Mouse (Mus musculus) CH12.LX (cell line): ENCODE measurements around the gene Reep1. TPM values are rescaled to one million over a fixed set of nuclear protein-coding genes. Genes with fewer than 3 reads are reported as not detected.

Experiments
- DNase-seq: peaks from one replicate; pipeline ENCODE4 v3.0.0-alpha.2; 2013; ENCODE audit errors: extremely low read depth
- H3K27ac ChIP-seq: 2 replicates; pipeline ENCODE4 v1.5.1; 2012; ENCODE audit warnings: low read depth, mild to moderate bottlenecking, control low read depth, moderate library complexity; ENCODE audit not compliant: insufficient read depth
- H3K27me3 ChIP-seq: replicated peaks from 2 replicates; pipeline ENCODE3; 2012; ENCODE audit warnings: inconsistent platforms
- H3K36me3 ChIP-seq, 2 experiments: replicated peaks in 1 of 2; 2 replicates each; pipeline versions ENCODE3 to v1.6.1; 2012; ENCODE audit warnings: inconsistent platforms in 1 of 2, low read length in 1 of 2, mild to moderate bottlenecking in 1 of 2, mixed read lengths in 1 of 2, moderate library complexity in 1 of 2; ENCODE audit not compliant: control insufficient read depth in 1 of 2, insufficient read depth in 1 of 2
- H3K4me1 ChIP-seq, 2 experiments: 2 replicates each; pipeline ENCODE4 v1.6.1; 2012; ENCODE audit warnings: inconsistent platforms in 1 of 2, moderate library complexity in 1 of 2; ENCODE audit not compliant: insufficient read depth in 2 of 2, control insufficient read depth in 1 of 2
- H3K4me2 ChIP-seq: 2 replicates; pipeline ENCODE4 v1.6.1; 2012; ENCODE audit warnings: low read depth, mild to moderate bottlenecking, control low read depth; ENCODE audit not compliant: poor library complexity, insufficient read depth, severe bottlenecking
- H3K4me3 ChIP-seq, 3 experiments: fragments of 150-350 bp in 1 of 3; sonication (generic) in 1 of 3; replicated peaks in 1 of 3; 2 replicates each; pipeline versions ENCODE3 to v1.5.1; 2011 to 2012; ENCODE audit warnings: low read depth in 2 of 3, low read length in 2 of 3, mild to moderate bottlenecking in 2 of 3, moderate library complexity in 2 of 3, control low read depth in 1 of 3, improper control_type of control experiment in 1 of 3, inconsistent platforms in 1 of 3, mixed read lengths in 1 of 3; ENCODE audit not compliant: poor library complexity in 1 of 3
- H3K79me2 ChIP-seq: replicated peaks from 2 replicates; pipeline ENCODE4 v1.6.1; 2012; ENCODE audit warnings: mild to moderate bottlenecking, moderate library complexity; ENCODE audit not compliant: control insufficient read depth, poor library complexity, insufficient read depth, severe bottlenecking; ENCODE audit errors: extremely low read depth
- H3K9ac ChIP-seq: 2 replicates; pipeline ENCODE4 v1.6.1; 2012; ENCODE audit warnings: low read depth, mild to moderate bottlenecking, control low read depth, moderate library complexity; ENCODE audit not compliant: insufficient read depth
- H3K9me3 ChIP-seq: replicated peaks from 2 replicates; pipeline ENCODE3; 2012; ENCODE audit warnings: low read length, inconsistent platforms, mixed read lengths
- BHLHE40 ChIP-seq: IDR thresholded peaks from 2 replicates; pipeline ENCODE4 v1.6.1; 2011; ENCODE audit warnings: mild to moderate bottlenecking, low read depth, low read length, improper control_type of control experiment
- CHD1 ChIP-seq: IDR thresholded peaks from 2 replicates; pipeline ENCODE4 v1.6.1; 2012; ENCODE audit warnings: low read depth, low read length, improper control_type of control experiment, inconsistent platforms
- CHD2 ChIP-seq: IDR thresholded peaks from 2 replicates; pipeline ENCODE4 v1.6.1; 2011; ENCODE audit warnings: low read length, improper control_type of control experiment
- CTCF ChIP-seq, 2 experiments: IDR thresholded peaks in 1 of 2; conservative IDR thresholded peaks in 1 of 2; 2 replicates each; pipeline ENCODE4 v1.5.1; 2011 to 2012; ENCODE audit warnings: low read depth in 2 of 2, low read length in 2 of 2, improper control_type of control experiment in 1 of 2, inconsistent platforms in 1 of 2, mild to moderate bottlenecking in 1 of 2, moderate library complexity in 1 of 2
- E2F4 ChIP-seq: IDR thresholded peaks from 2 replicates; pipeline ENCODE4 v1.6.1; 2011; ENCODE audit warnings: low read depth, low read length, improper control_type of control experiment; ENCODE audit not compliant: insufficient replicate concordance
- ELF1 ChIP-seq: IDR thresholded peaks from 2 replicates; pipeline ENCODE4 v1.6.1; 2014; ENCODE audit warnings: low read depth, mild to moderate bottlenecking, inconsistent platforms, low read length, improper control_type of control experiment
- GABPA ChIP-seq: IDR thresholded peaks from 2 replicates; pipeline ENCODE4 v1.6.1; 2012; ENCODE audit warnings: low read depth, low read length, improper control_type of control experiment, inconsistent platforms; ENCODE audit not compliant: insufficient replicate concordance
- JUN ChIP-seq: IDR thresholded peaks from 2 replicates; pipeline ENCODE4 v1.6.1; 2011; ENCODE audit warnings: low read depth, mild to moderate bottlenecking, low read length, improper control_type of control experiment, moderate library complexity; ENCODE audit not compliant: insufficient read depth
- JUND ChIP-seq: conservative IDR thresholded peaks from 2 replicates; pipeline ENCODE4 v1.6.1; 2011; ENCODE audit warnings: low read depth, low read length, improper control_type of control experiment
- KAT2A ChIP-seq: IDR thresholded peaks from 2 replicates; pipeline ENCODE4 v1.6.1; 2012; ENCODE audit warnings: low read length, improper control_type of control experiment, inconsistent platforms; ENCODE audit not compliant: insufficient replicate concordance
- MAFK ChIP-seq: IDR thresholded peaks from 2 replicates; pipeline ENCODE4 v1.6.1; 2011; ENCODE audit warnings: low read length, improper control_type of control experiment; ENCODE audit not compliant: insufficient replicate concordance
- MAX ChIP-seq: IDR thresholded peaks from 2 replicates; pipeline ENCODE4 v1.6.1; 2011; ENCODE audit warnings: low read length, improper control_type of control experiment
- MXI1 ChIP-seq: IDR thresholded peaks from 2 replicates; pipeline ENCODE4 v1.6.1; 2011; ENCODE audit warnings: mild to moderate bottlenecking, low read depth, low read length, improper control_type of control experiment
- MYC ChIP-seq: IDR thresholded peaks from 2 replicates; pipeline ENCODE4 v1.6.1; 2011; ENCODE audit warnings: low read depth, mild to moderate bottlenecking, improper control_type of control experiment, low read length
- PAX5 ChIP-seq: IDR thresholded peaks from 2 replicates; pipeline ENCODE4 v1.6.1; 2012; ENCODE audit warnings: low read length, inconsistent platforms, mixed read lengths
- POLR2A ChIP-seq: IDR thresholded peaks from 2 replicates; pipeline ENCODE4 v1.6.1; 2011; ENCODE audit warnings: low read depth, mild to moderate bottlenecking, improper control_type of control experiment, low read length
- RAD21 ChIP-seq: IDR thresholded peaks from 2 replicates; pipeline ENCODE4 v1.6.1; 2011; ENCODE audit warnings: low read depth, mild to moderate bottlenecking, low read length, improper control_type of control experiment, moderate library complexity
- RCOR1 ChIP-seq: conservative IDR thresholded peaks from 2 replicates; pipeline ENCODE4 v1.6.1; 2012; ENCODE audit warnings: low read depth, mild to moderate bottlenecking, inconsistent platforms, low read length, improper control_type of control experiment
- SIN3A ChIP-seq: IDR thresholded peaks from 2 replicates; pipeline ENCODE4 v1.6.1; 2012; ENCODE audit warnings: low read length, improper control_type of control experiment, inconsistent platforms
- SMC3 ChIP-seq: IDR thresholded peaks from 2 replicates; pipeline ENCODE4 v1.6.1; 2011; ENCODE audit warnings: low read depth, low read length, improper control_type of control experiment
- UBTF ChIP-seq: IDR thresholded peaks from 2 replicates; pipeline ENCODE4 v1.6.1; 2012; ENCODE audit warnings: low read depth, mild to moderate bottlenecking, inconsistent platforms, low read length, improper control_type of control experiment, moderate library complexity
- USF2 ChIP-seq: conservative IDR thresholded peaks from 2 replicates; pipeline ENCODE4 v1.6.1; 2011; ENCODE audit warnings: low read depth, low read length, improper control_type of control experiment
- ZC3H11A ChIP-seq: IDR thresholded peaks from 2 replicates; pipeline ENCODE4 v1.6.1; 2012; ENCODE audit warnings: low read depth, mild to moderate bottlenecking, inconsistent platforms, low read length, improper control_type of control experiment
- ZNF384 ChIP-seq: IDR thresholded peaks from 2 replicates; pipeline ENCODE4 v1.6.1; 2012; ENCODE audit warnings: low read depth, low read length, improper control_type of control experiment, inconsistent platforms
- dilution Hi-C: fragments of 300-500 bp; cut with MboI; formaldehyde crosslinking; loops from 2 replicates; pipeline ENCODE4 v1.14.3; 2020; ENCODE audit warnings: low sequenced_read_pairs; ENCODE audit not compliant: extremely low pct_unique_long_range_greater_than_20kb, extremely low pct_ligation_motif_present
- in situ Hi-C: fragments of 300-500 bp; cut with MboI; formaldehyde crosslinking; loops from 3 replicates; pipeline ENCODE4 v1.14.3; 2019; ENCODE audit warnings: low sequenced_read_pairs, low pct_ligation_motif_present, low pct_unique_long_range_greater_than_20kb, mixed read lengths
- polyA plus RNA-seq: library from polyadenylated mRNA; unstranded; fragments of >175 nt; gene quantifications from 2 replicates; pipeline ENCODE4 v1.2.1, GENCODE M21; 2012; ENCODE audit warnings: low read depth; ENCODE audit not compliant: insufficient read length
- total RNA-seq, 2 experiments: library from RNA; depleted of rRNA; stranded (reverse); fragments of 300-350 nt in 1 of 2; fragments of >200 nt in 1 of 2; gene quantifications; 2 replicates each; pipeline ENCODE4 v1.2.3; 2012 to 2014

Reep1 gene
- total and polyA plus RNA-seq, 3 experiments: 0.33 to 1.3 (median 1.2) TPM

- dilution Hi-C loops (no loop called here), in situ Hi-C loops (loop anchor here (10.0 kb wide), 1 partner anchor 85 kb away; no protein-coding TSS in a partner anchor)
- H3K4me1 ChIP-seq: no peaks in the 10 kb centered on the region
- H3K27me3 ChIP-seq: no peaks in the 10 kb centered on the region
- no peaks in the 10 kb centered on the region for H3K36me3 ChIP-seq
- H3K4me2 ChIP-seq: no peak overlapping the region
- no peak for DNase-seq
- H3K4me3 ChIP-seq: no peak overlapping the region
- H3K27ac ChIP-seq: no peak overlapping the region
- no peak overlapping the region for H3K9ac ChIP-seq
- H3K79me2 ChIP-seq: no peaks in the 10 kb centered on the region
- H3K9me3 ChIP-seq: peaks cover 3% of the 10 kb centered on the region
- TF ChIP-seq USF2 (no peak), ZNF384 (no peak), KAT2A (no peak), SMC3 (peak; percentile 36; the same call in 1 of the 2 replicates), RAD21 (peak; percentile 62), GABPA (no peak), CTCF (conservative IDR thresholded peaks at IDR 0.05 in 1 of 2, IDR thresholded peaks at IDR 0.05 in 1 of 2; ENCODE audit: low read depth in 2 of 2, low read length in 2 of 2) (peak in 1 of 2 experiments; percentile 52; a peak in 2 of 4 replicates)
These were observed 62.7 kb downstream of the Reep1 start for GRCm38 (mm10) chr6:71769901-71770690.

- peaks cover 3% of the 10 kb centered on the region for H3K9me3 ChIP-seq
- no peaks in the 10 kb centered on the region for H3K4me1 ChIP-seq
- H3K4me2 ChIP-seq: no peak overlapping the region
- no peak overlapping the region for H3K27ac ChIP-seq
- no peak for DNase-seq
- dilution Hi-C loops: no loop called here
- H3K9ac ChIP-seq: no peak overlapping the region
- in situ Hi-C loops: loop anchor here (10.0 kb wide), 1 partner anchor 86 kb away; no protein-coding TSS in a partner anchor
- no peaks in the 10 kb centered on the region for H3K36me3 ChIP-seq
- no peak for TF ChIP-seq ELF1
- TF ChIP-seq RCOR1: no peak
- TF ChIP-seq UBTF: no peak
- TF ChIP-seq KAT2A: no peak
- no peak for TF ChIP-seq E2F4
- TF ChIP-seq CHD1: no peak
- no peak for TF ChIP-seq MXI1
- no peak for TF ChIP-seq POLR2A
- TF ChIP-seq JUN: no peak
- no peak for TF ChIP-seq PAX5
- no peak for TF ChIP-seq JUND
- TF ChIP-seq MAX: no peak
- TF ChIP-seq ZC3H11A: no peak
- no peak for TF ChIP-seq CTCF (conservative IDR thresholded peaks at IDR 0.05 in 1 of 2, IDR thresholded peaks at IDR 0.05 in 1 of 2; ENCODE audit: low read depth in 2 of 2, low read length in 2 of 2)
- TF ChIP-seq BHLHE40: no peak
- TF ChIP-seq MYC: no peak
- no peak for TF ChIP-seq SIN3A
- TF ChIP-seq MAFK: no peak
- TF ChIP-seq CHD2: no peak
- H3K27me3 ChIP-seq: no peaks in the 10 kb centered on the region
- no peaks in the 10 kb centered on the region for H3K79me2 ChIP-seq
- H3K4me3 ChIP-seq: no peak overlapping the region
These were observed 63.5 kb downstream of the Reep1 start for GRCm38 (mm10) chr6:71770856-71771255.
